Mouse (Mus musculus): ENCODE measurements at regions not wholly inside any gene's neighbourhood (a gene's known extent, or its start where the extent isn't known, plus 50 kb on each side); places are given as distances from the start of the nearest gene placed in this dataset.

DNA sequence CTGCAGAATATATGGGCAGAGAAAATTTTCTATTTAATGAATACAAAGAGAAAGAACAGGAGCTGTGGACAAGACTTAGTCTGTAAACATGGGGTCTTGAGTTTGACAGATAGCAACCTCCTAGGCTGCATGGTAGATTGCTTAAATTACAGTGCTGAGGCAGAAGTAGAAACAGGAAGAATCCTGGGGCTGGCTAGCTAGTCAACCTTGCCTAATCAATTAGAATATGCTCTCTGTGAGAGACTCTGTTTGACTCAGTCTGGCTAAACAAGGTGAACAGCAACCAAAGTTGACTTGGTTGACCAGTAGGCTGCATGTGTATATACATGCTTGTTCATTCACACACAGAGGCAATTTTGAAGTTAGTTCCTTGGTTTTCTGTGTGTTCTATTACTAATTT lies 390.9 kb downstream of the Pdha2 start:
- no peak for TF ChIP-seq MAX (IDR thresholded peaks at IDR 0.05; ENCODE audit: low read length)
- TF ChIP-seq EP300 (IDR thresholded peaks at IDR 0.05; ENCODE audit: low read depth in 1 of 2, low read length in 2 of 2): no peak
- no peak for TF ChIP-seq CHD1 (IDR thresholded peaks at IDR 0.05; ENCODE audit: low read depth, low read length)
- TF ChIP-seq CHD2 (IDR thresholded peaks at IDR 0.05; ENCODE audit: low read length): no peak
- no peak for TF ChIP-seq CTCF (IDR thresholded peaks at IDR 0.05 in 2 of 3, conservative IDR thresholded peaks at IDR 0.05 in 1 of 3; ENCODE audit: control insufficient read depth in 1 of 3, insufficient read depth in 1 of 3, low read depth in 2 of 3, low read length in 3 of 3, poor library complexity in 1 of 3, severe bottlenecking in 1 of 3)
- no peak for TF ChIP-seq SIN3A (IDR thresholded peaks at IDR 0.05; ENCODE audit: low read length)
- TF ChIP-seq ZMIZ1 (IDR thresholded peaks at IDR 0.05; ENCODE audit: low read depth, low read length): no peak
- TF ChIP-seq MXI1 (IDR thresholded peaks at IDR 0.05; ENCODE audit: low read depth, low read length): no peak
- TF ChIP-seq JUND (IDR thresholded peaks at IDR 0.05; ENCODE audit: low read depth, low read length): no peak
- no peak for TF ChIP-seq HCFC1 (IDR thresholded peaks at IDR 0.05; ENCODE audit: low read depth, low read length)
- TF ChIP-seq E2F4 (IDR thresholded peaks at IDR 0.05; ENCODE audit: borderline replicate concordance, low read depth, low read length): no peak
- TF ChIP-seq GATA1 (IDR thresholded peaks at IDR 0.05; ENCODE audit: low read depth, low read length): no peak

Data from MEL (cell line).